Mouse (Mus musculus) central nervous system, embryonic 18 days (tissue): ENCODE results near the gene Icmt. TPM values are rescaled to one million over a fixed set of nuclear protein-coding genes. Genes with fewer than 3 reads are reported as not detected.

Experiments used
- polyA plus RNA-seq: library from polyadenylated mRNA; depleted of rRNA; stranded (reverse); fragments of >200 nt; gene quantifications from 2 replicates; pipeline ENCODE4 v1.2.3, GENCODE M21; 2012; rRNA removed

Gene Icmt
- 19.3 and 21.4 TPM in 2 replicates for polyA plus RNA-seq

GRCm38 (mm10) chr4:152296874-152297861, at the start of gene Icmt:
Gene Icmt, plus strand, starts transcription at chr4:152297227.

GRCm38 (mm10) chr4:152273621-152274236, 23.3 kb upstream of the Icmt start, which contains the start of gene Gpr153:
Gene Gpr153, plus strand, starts transcription at chr4:152274232.

GRCm38 (mm10) chr4:152291562-152291961, 5.5 kb upstream of the Icmt start, which contains the start of gene Hes3:
Gene Hes3, minus strand, starts transcription at chr4:152291662.

GRCm38 (mm10) chr4:152318517-152319234, 21.6 kb downstream of the Icmt start, which contains the start of gene Rnf207:
Gene Rnf207, minus strand, starts transcription at chr4:152318993.

GRCm38 (mm10) chr4:152325574-152326411, 28.8 kb downstream of the Icmt start, which contains the start of gene Rpl22:
Gene Rpl22, plus strand, starts transcription at chr4:152325742.

GRCm38 (mm10) chr4:152338419-152339292, 41.6 kb downstream of the Icmt start, which contains the start of gene Chd5:
Gene Chd5, plus strand, starts transcription at chr4:152338651.

Other genes with a start within 250 kb of the Icmt start
- 13.2 and 14.8 TPM in 2 replicates for gene Plekhg5, start 224.7 kb upstream of the Icmt start, polyA plus RNA-seq
- gene Tnfrsf25, start 181.3 kb upstream of the Icmt start, polyA plus RNA-seq: 3.6 and 4.4 TPM in 2 replicates
- 0.30 and 0.36 TPM in 2 replicates for gene Espn, start 144.9 kb upstream of the Icmt start, polyA plus RNA-seq
- 0.03 and 0.04 TPM in 2 replicates for gene Hes2, start 138.4 kb upstream of the Icmt start, polyA plus RNA-seq
- gene Acot7, start 119.1 kb upstream of the Icmt start, polyA plus RNA-seq: 276 and 301 TPM in 2 replicates
- 39.6 and 45.3 TPM in 2 replicates for gene Gpr153, start 23.0 kb upstream of the Icmt start, polyA plus RNA-seq
- gene Hes3, start 5.6 kb upstream of the Icmt start, polyA plus RNA-seq: 0.12 and 0.16 TPM in 2 replicates
- 8.8 and 9.8 TPM in 2 replicates for gene Rnf207, start 21.8 kb downstream of the Icmt start, polyA plus RNA-seq
- 370 and 387 TPM in 2 replicates for gene Rpl22, start 28.5 kb downstream of the Icmt start, polyA plus RNA-seq
- gene Chd5, start 41.4 kb downstream of the Icmt start, polyA plus RNA-seq: 40.6 and 48.9 TPM in 2 replicates
- 6.4 and 6.9 TPM in 2 replicates for gene Nphp4, start 179.5 kb downstream of the Icmt start, polyA plus RNA-seq
- 14.8 and 16.2 TPM in 2 replicates for gene Kcnab2, start 180.6 kb downstream of the Icmt start, polyA plus RNA-seq